Mouse (Mus musculus) kidney, adult 2 months (tissue): ENCODE data around the gene Ccnf.

Experiments
- CTCF ChIP-seq: fragments of 200-500 bp; conservative IDR thresholded peaks from 2 replicates; pipeline ENCODE4 v1.5.1; 2011; ENCODE audit warnings: low read depth, mild to moderate bottlenecking, control low read depth, low read length, moderate library complexity, mixed read lengths; ENCODE audit not compliant: insufficient read depth, insufficient read length
- POLR2A ChIP-seq: fragments of 200-500 bp; IDR thresholded peaks from one replicate; pipeline ENCODE4 v1.6.1; 2011; ENCODE audit warnings: low read depth, low read length, control low read depth

GRCm38 (mm10) chr17:24282637-24283036 is 31.4 kb upstream of the Ccnf start:
- TF ChIP-seq CTCF (peak; percentile 38; the same call in 1 of the 2 replicates), POLR2A (no peak)
